Mouse (Mus musculus): ENCODE results near the gene Prkn. TPM values are rescaled to one million over a fixed set of nuclear protein-coding genes. Genes with fewer than 3 reads are reported as not detected.

The Prkn gene
- total RNA-seq, 2 experiments from 2014 or later, result 12.3 to 13.1 TPM

DNA sequence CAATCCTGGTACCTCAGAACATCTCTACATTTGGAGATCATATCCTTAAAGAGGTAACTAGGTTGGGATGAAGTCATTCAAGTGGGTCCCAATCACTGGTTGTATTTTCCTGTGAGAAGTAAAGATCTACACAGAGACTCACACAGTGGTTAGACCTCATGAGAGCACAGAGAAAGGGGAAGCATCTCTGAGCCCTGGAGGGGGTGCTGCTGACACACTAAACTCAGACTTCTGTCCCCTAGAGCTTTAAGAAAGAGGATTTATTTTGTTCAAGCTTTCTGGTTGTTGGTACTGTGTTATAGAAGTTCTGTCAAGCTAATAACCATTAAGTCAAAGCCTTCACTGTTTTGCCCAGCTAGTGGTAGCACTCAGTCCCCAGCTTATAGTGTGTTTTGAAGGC lies 1259.2 kb downstream of the Prkn start:
- no peak for DNase-seq

DNA sequence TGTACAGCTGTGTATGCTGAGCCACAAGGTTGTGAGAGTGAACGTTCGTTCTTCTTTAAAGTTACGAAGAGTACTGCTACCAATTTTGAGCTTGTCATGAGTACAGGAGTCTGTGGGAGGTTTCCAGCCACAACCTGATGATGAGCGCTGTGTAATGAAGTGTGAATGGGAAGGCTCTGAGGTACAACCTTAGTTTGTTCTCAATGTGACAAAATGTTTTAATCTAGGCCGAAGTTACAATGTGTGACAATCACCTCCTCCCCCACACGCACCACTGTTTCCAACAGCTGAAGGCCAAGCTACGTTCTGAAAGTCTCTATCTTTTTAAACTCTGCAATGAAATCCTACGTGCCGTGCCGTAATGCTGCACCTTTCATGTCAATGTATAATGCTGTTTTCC lies 1262.1 kb downstream of the Prkn start:
- DNase-seq, result no peak

DNA sequence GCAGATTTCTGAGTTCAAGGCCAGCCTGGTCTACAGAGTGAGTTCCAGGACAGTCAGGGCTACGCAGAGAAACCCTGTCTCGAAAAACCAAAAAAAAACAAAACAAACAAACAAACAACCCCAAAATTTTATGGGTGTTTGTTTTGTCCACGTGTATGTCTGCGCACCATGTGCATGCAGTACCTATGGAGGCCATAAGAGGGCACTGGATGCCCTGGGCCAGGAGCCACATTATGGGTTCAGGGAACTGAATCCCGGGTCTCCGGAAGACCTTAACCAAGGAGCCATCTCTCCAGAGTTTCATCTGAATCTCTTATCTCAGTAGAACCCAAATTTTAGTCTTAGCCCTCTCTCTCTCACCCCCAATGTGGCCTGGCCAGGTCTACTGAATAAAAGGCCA lies 1263.6 kb downstream of the Prkn start:
- DNase-seq, result no peak

DNA sequence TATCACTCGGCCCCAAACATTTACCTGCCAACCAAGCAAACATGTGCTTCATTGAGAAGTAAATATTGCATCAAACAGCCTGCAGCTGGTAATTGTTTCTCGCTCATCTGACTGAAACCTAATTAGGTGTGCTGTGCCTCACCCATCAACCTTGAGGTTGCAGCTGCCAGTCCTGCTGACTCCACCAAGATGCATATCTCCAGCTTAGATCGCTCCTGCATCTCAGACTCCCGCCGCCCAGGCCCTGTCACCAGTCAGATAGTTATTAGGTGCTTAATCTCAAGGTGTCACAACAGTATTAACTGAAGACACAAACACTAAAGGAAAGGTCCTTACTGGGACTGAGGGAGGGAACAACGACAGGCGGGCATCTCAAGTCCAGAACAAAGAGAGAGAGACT lies 1264.1 kb downstream of the Prkn start:
- DNase-seq, result no peak

DNA sequence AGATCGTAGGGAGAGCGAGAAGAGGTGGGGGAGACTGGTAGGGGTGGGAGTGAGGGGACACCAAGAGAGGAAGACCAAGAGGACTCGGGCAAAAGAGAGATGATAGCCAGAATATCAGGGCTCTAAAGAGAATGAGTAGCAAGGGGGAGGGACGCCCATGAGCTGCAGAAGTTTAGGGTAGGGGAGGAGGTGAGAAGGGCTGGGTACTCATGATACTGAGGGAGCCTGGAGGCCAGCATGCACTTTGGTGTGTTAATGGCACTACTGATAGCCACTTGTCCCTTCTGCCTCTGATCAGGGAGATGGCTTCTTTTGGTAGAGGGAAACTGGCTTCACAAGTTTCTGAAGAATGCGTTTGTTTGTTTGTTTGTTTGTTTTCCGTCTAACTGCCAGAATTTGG lies 1264.5 kb downstream of the Prkn start:
- DNase-seq, result no peak

DNA sequence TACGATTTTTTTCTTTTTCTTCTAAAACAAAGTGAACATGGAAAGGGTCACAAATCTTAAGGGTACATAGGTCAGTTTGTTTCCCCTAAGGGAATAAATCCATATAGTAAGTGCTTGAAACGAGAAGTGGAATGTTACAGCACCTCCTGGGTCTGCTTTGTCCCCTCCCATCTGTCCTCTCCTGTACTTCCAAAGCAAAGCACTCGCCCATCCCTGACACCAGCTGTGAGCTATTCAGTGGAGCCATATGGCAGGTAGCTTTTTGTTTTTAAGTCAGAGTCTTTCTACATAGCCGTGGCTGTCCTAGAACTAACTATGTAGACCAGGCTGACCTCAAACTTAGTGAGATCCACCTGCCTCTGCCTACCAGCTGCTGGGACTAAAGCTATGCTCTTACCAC lies 1266.1 kb downstream of the Prkn start:
- no peak for DNase-seq

Other genes with a start within 250 kb of the Prkn start
- gene Pacrg, start 73 bp upstream of the Prkn start, total RNA-seq (2021), result 1 to 10 TPM; 1.1 to 2.1 TPM